Mouse (Mus musculus) liver, embryonic 15.5 days (tissue): ENCODE results near the gene Slc8a1. TPM values are rescaled to one million over a fixed set of nuclear protein-coding genes. Genes with fewer than 3 reads are reported as not detected.

Experiments
- ATAC-seq: fragments of 200-750 bp; cut with Nextera tagmentation; 2 replicates; pipeline ENCODE4 v1.8.0; 2017; ENCODE audit warnings: moderate number of reproducible peaks, mild to moderate bottlenecking, moderate library complexity; ENCODE audit not compliant: insufficient read depth
- H3K27ac ChIP-seq: fragments of 300-500 bp; sonication (generic); replicated peaks from 2 replicates; pipeline ENCODE4 v1.5.1; 2015; ENCODE audit warnings: mild to moderate bottlenecking, inconsistent platforms
- H3K27me3 ChIP-seq: fragments of 300-500 bp; sonication (generic); 2 replicates; pipeline ENCODE4 v1.6.1; 2015; ENCODE audit warnings: mild to moderate bottlenecking, inconsistent platforms
- H3K36me3 ChIP-seq: fragments of 300-500 bp; sonication (generic); replicated peaks from 2 replicates; pipeline ENCODE4 v1.6.1; 2015; ENCODE audit warnings: moderate library complexity, mild to moderate bottlenecking, inconsistent platforms
- H3K4me1 ChIP-seq: fragments of 300-500 bp; sonication (generic); replicated peaks from 2 replicates; pipeline ENCODE4 v1.6.1; 2015; ENCODE audit warnings: inconsistent platforms
- H3K4me2 ChIP-seq: fragments of 300-500 bp; sonication (generic); 2 replicates; pipeline ENCODE4 v1.6.1; 2015; ENCODE audit warnings: moderate library complexity, mild to moderate bottlenecking, inconsistent platforms
- H3K4me3 ChIP-seq: fragments of 300-500 bp; sonication (generic); replicated peaks from 2 replicates; pipeline ENCODE4 v1.5.1; 2015; ENCODE audit warnings: mild to moderate bottlenecking, inconsistent platforms
- H3K9ac ChIP-seq: fragments of 300-500 bp; sonication (generic); 2 replicates; pipeline ENCODE4 v1.6.1; 2015; ENCODE audit warnings: moderate library complexity, mild to moderate bottlenecking, inconsistent platforms
- H3K9me3 ChIP-seq: fragments of 300-500 bp; sonication (generic); replicated peaks from 2 replicates; pipeline ENCODE4 v1.6.1; 2016; ENCODE audit warnings: inconsistent platforms
- WGBS: fragments of 180-500 bp; shearing (Covaris S2); methylation state at CpG from one replicate; pipeline ENCODE4 v1.1.7; 2015; ENCODE audit warnings: mixed read lengths; ENCODE audit not compliant: insufficient replicate concordance; 5-methylcytosine and 5-hydroxymethylcytosine counted together
- polyA plus RNA-seq: library from polyadenylated mRNA; unstranded; fragments of >200 nt; fragmentation: Nextera tagmentation; extraction: Ambion mirVana; gene quantifications from 2 replicates; pipeline ENCODE4 v1.2.1, GENCODE M21; 2015

Gene Slc8a1
- polyA plus RNA-seq, 1 experiment from 2014 or later = 0.54 TPM

DNA sequence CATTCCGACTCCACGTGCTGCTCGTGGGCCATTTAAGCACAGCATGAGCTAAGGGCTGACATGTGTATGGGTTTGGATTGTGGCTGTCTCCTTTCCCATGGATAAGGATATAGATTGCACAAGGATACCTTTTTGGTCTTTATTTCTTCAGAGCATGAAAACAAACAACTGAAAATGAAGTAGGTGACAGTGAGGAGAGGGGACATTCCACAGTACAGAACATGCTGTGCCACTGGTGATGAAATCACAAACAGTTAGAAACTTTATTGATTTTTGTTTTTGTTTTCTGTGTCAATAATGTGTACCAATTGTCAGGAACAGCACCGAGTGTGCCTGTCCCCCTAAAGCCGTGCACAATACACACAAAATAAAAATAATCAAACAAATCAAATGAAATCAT lies 352.7 kb downstream of the Slc8a1 start:
- no peak overlapping the region for H3K27ac ChIP-seq
- H3K4me3 ChIP-seq = no peak overlapping the region
- no peaks in the 10 kb centered on the region for H3K9me3 ChIP-seq
- no peak overlapping the region for H3K9ac ChIP-seq
- no peaks in the 10 kb centered on the region for H3K27me3 ChIP-seq
- H3K36me3 ChIP-seq = no peaks in the 10 kb centered on the region
- no peak for ATAC-seq
- no peaks in the 10 kb centered on the region for H3K4me1 ChIP-seq
- no peak overlapping the region for H3K4me2 ChIP-seq
- WGBS = 67% methylated on average over 5 of the region's 5 CpGs

DNA sequence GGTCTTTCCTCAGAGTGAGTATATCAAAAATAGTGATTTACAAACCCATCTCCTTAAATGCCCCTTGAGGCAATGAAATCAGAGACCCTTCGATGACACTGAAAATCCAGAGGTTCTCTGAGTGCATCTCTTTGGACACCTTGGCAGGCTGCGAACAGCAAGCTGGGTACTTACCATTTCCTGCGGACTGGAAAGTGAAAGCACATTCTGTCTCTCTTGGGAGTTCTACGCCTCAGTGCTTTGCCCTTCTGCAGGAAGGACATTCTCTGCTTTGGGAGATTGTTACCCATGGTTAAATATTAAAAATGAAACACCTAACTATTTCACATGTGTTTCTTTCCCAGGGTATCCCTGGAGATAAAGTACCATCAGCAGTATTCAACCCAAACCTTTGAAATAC lies 354.7 kb downstream of the Slc8a1 start:
- H3K4me3 ChIP-seq = no peak overlapping the region
- no peak overlapping the region for H3K27ac ChIP-seq
- no peak overlapping the region for H3K4me2 ChIP-seq
- no peaks in the 10 kb centered on the region for H3K9me3 ChIP-seq
- H3K4me1 ChIP-seq = no peaks in the 10 kb centered on the region
- H3K36me3 ChIP-seq = no peaks in the 10 kb centered on the region
- no peaks in the 10 kb centered on the region for H3K27me3 ChIP-seq
- no peak overlapping the region for H3K9ac ChIP-seq
- WGBS = 64% methylated on average over 4 of the region's 4 CpGs
- ATAC-seq = no peak

DNA sequence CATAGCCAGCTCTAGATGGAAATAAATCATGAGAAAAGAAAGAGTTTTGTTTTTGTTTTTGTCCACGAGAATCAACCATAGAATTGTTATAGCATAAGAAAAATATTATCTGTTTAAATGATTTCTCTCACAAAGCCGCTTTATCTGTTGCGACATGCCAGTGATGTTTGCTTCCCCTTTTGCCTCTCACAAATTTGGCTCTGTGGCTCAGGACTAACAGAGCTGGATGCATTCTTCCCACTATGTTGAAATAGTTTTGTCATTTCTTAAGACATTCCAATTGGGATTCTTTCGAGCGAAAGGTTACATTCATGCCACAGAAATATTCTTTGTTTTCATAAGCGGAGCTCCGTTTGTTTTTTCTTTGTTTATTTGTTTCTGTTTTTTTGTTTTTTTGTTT lies 359.7 kb downstream of the Slc8a1 start:
- Histone ChIP-seq H3K4me3 (no peak overlapping the region), H3K27me3 (no peaks in the 10 kb centered on the region), H3K9ac (no peak overlapping the region), H3K4me2 (no peak overlapping the region), H3K27ac (no peak overlapping the region), H3K9me3 (no peaks in the 10 kb centered on the region), H3K4me1 (no peaks in the 10 kb centered on the region), H3K36me3 (no peaks in the 10 kb centered on the region)
- no peak for ATAC-seq
- 57% methylated on average over 7 of the region's 7 CpGs for WGBS

DNA sequence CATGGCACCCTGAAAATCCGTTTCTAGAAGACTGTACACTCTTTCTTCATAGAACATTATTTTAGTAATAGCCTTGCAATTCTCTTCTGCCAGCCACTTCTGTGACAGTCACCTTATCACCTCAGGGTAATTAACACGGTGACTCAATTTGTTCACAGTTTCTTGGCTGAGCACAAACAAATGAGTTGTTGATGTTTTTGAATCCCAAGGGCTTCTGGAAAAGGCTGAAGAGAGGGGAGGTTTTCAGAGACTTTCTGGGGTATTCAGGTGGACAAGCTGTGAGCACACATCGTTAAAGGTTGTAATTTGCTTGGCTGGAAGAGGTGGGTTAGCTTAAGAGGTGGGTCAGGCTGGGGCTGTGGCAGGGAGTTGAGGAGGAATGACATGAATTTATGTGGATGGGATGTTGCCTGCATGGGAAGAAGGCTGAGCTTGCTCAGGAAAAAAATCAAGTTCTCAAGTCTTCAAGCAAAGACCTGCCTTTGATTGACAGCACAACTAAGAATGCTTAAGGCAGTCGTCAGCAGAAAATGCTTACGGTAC lies 360.3 kb downstream of the Slc8a1 start:
- no peak overlapping the region for H3K9ac ChIP-seq
- no peaks in the 10 kb centered on the region for H3K9me3 ChIP-seq
- no peak overlapping the region for H3K27ac ChIP-seq
- H3K36me3 ChIP-seq = no peaks in the 10 kb centered on the region
- WGBS = 44% methylated on average over 5 of the region's 5 CpGs
- no peaks in the 10 kb centered on the region for H3K4me1 ChIP-seq
- ATAC-seq = no peak
- no peaks in the 10 kb centered on the region for H3K27me3 ChIP-seq
- H3K4me2 ChIP-seq = no peak overlapping the region
- H3K4me3 ChIP-seq = no peak overlapping the region

DNA sequence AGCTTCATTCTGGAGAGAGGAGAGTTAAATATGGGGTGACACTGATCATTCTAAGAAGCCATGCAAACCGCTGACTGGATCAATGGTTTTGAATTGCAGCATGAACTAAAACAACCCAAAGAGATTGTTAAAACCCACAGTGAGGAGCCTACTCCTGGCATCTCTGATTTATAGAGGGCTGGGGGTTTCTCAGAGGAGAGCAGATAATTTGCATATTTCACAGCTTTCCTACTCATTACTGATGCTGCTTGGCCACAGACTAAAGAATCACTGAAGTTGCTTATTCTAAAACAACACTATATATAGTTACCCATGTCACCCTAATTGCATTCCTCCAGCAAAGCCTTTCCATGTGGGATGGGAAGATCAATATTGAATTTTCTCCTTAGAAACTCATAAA lies 361.0 kb downstream of the Slc8a1 start:
- Histone ChIP-seq H3K36me3 (no peaks in the 10 kb centered on the region), H3K9me3 (no peaks in the 10 kb centered on the region), H3K27ac (no peak overlapping the region), H3K4me1 (no peaks in the 10 kb centered on the region), H3K4me3 (no peak overlapping the region), H3K9ac (no peak overlapping the region), H3K4me2 (no peak overlapping the region), H3K27me3 (no peaks in the 10 kb centered on the region)
- ATAC-seq = no peak
- 45% methylated on average over 1 of the region's 1 CpGs for WGBS

DNA sequence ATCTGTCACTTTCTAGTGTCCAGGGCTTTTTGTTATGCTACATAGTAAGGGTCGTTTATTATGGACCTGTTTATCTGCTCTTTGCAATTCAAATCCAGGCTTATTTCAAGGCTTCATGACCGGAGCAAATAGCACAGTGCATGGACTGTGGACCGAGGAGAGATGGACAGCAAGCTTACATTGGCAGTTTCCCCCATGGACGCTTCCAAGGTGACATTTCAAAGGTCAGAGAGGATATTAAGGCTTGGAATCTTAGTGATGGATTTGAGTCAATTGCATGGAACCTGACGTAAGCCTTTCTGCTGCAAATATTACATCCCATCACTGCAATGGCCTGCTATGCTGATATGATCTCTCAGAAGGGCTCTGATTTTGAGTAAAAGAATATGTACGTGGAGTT lies 362.3 kb downstream of the Slc8a1 start:
- Histone ChIP-seq H3K27me3 (no peaks in the 10 kb centered on the region), H3K27ac (no peak overlapping the region), H3K4me3 (no peak overlapping the region), H3K4me1 (no peaks in the 10 kb centered on the region), H3K9me3 (no peaks in the 10 kb centered on the region), H3K4me2 (no peak overlapping the region), H3K9ac (no peak overlapping the region), H3K36me3 (no peaks in the 10 kb centered on the region)
- no peak for ATAC-seq
- 59% methylated on average over 6 of the region's 6 CpGs for WGBS

DNA sequence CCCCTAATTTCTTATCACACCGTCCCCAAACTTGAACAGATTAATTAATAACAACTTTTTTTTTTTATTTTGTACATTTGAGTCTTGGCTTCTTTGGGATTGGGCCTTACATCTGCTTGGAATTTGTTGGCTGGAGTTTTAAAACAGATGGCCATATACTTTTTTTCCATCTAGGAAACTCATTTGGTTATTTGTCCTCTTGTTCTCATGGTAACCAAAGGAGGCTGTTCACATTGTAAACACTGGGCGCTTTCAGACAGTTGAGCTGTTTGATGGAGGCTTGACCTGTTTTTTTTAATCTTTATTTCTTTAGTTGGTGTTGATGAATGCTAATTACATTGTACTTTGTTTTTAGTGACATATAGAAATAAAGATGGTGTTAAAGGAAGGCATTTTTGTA lies 369.1 kb downstream of the Slc8a1 start:
- Histone ChIP-seq H3K4me2 (no peak overlapping the region), H3K27ac (no peak overlapping the region), H3K9me3 (no peaks in the 10 kb centered on the region), H3K27me3 (no peaks in the 10 kb centered on the region), H3K9ac (no peak overlapping the region), H3K4me3 (no peak overlapping the region), H3K36me3 (no peaks in the 10 kb centered on the region), H3K4me1 (no peaks in the 10 kb centered on the region)
- no peak for ATAC-seq
- WGBS = 55% methylated on average over 2 of the region's 2 CpGs

DNA sequence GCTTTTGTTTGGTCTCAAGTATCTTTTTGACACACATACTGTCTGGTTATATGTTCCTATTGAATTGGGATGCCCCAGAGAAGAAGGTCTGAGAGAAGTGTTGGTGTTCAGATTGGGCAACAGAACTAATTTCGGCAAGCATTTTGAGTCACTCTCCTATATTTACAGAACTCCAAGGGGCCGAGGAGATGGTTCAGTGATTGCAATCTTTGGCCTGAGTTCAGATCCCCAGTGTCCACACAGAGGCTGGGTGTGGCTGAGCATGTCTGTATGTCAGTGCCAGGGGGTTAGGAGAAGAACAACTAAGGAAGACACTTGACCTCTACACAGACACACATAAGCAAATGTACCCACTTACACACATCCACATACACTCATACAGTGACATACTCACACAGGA lies 369.7 kb downstream of the Slc8a1 start:
- no peak overlapping the region for H3K9ac ChIP-seq
- no peak for ATAC-seq
- 43% methylated on average over 2 of the region's 2 CpGs for WGBS
- H3K27me3 ChIP-seq = no peaks in the 10 kb centered on the region
- H3K4me1 ChIP-seq = no peaks in the 10 kb centered on the region
- no peaks in the 10 kb centered on the region for H3K9me3 ChIP-seq
- no peak overlapping the region for H3K4me3 ChIP-seq
- H3K27ac ChIP-seq = no peak overlapping the region
- H3K4me2 ChIP-seq = no peak overlapping the region
- H3K36me3 ChIP-seq = no peaks in the 10 kb centered on the region

DNA sequence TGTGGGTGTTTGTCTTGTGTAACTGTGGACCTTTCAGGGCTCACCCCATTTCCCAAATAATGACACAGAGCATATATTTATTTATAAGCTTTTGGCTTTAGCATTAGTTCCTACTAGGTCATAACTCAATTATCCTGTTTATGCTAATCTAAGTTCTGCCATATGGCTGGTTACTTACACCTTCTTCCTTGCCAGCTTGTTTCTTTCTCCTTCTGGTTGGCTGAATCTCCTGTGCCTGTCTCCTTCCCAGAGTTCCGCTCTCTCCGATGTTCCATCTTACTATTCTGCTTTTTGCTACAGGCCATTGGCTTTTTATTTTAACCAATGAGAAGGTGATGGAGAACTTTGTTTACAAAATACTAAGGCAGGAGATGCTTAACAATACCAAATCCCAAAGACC lies 374.8 kb downstream of the Slc8a1 start:
- Histone ChIP-seq H3K4me2 (no peak overlapping the region), H3K27ac (no peak overlapping the region), H3K9me3 (no peaks in the 10 kb centered on the region), H3K4me1 (no peaks in the 10 kb centered on the region), H3K4me3 (no peak overlapping the region), H3K36me3 (no peaks in the 10 kb centered on the region), H3K27me3 (no peaks in the 10 kb centered on the region), H3K9ac (no peak overlapping the region)
- ATAC-seq = no peak
- WGBS = 92% methylated on average over 2 of the region's 2 CpGs

DNA sequence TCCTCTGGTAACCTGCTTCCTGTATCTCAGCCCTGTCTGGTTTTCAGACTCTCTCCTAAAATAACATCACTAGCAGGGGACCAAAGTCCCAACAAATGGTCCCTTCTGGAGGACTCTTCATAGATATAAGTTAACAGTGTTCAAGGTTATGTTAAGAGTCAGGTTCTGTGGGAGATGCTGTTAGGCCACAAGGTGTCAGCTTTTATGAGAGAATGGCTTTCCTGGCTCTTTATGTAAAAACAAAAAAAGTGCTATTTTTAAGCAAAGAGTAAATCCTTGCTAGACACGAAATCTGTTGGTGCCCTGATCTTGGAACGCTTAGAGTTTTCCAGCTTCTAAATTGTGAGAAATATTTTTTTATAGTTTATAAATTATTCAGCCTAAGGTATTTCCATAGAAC lies 377.6 kb downstream of the Slc8a1 start:
- Histone ChIP-seq H3K4me1 (no peaks in the 10 kb centered on the region), H3K9ac (no peak overlapping the region), H3K36me3 (no peaks in the 10 kb centered on the region), H3K4me3 (no peak overlapping the region), H3K9me3 (no peaks in the 10 kb centered on the region), H3K27ac (no peak overlapping the region), H3K4me2 (no peak overlapping the region), H3K27me3 (no peaks in the 10 kb centered on the region)
- ATAC-seq = no peak
- WGBS = 57% methylated on average over 2 of the region's 2 CpGs

GRCm38 (mm10) chr17:81360032-81360431 lies 378.1 kb downstream of the Slc8a1 start:
- Histone ChIP-seq H3K27ac (no peak overlapping the region), H3K4me2 (no peak overlapping the region), H3K9ac (no peak overlapping the region), H3K36me3 (no peaks in the 10 kb centered on the region), H3K9me3 (no peaks in the 10 kb centered on the region), H3K4me3 (no peak overlapping the region), H3K27me3 (no peaks in the 10 kb centered on the region), H3K4me1 (no peaks in the 10 kb centered on the region)
- WGBS = 59% methylated on average over 4 of the region's 4 CpGs
- ATAC-seq = no peak

DNA sequence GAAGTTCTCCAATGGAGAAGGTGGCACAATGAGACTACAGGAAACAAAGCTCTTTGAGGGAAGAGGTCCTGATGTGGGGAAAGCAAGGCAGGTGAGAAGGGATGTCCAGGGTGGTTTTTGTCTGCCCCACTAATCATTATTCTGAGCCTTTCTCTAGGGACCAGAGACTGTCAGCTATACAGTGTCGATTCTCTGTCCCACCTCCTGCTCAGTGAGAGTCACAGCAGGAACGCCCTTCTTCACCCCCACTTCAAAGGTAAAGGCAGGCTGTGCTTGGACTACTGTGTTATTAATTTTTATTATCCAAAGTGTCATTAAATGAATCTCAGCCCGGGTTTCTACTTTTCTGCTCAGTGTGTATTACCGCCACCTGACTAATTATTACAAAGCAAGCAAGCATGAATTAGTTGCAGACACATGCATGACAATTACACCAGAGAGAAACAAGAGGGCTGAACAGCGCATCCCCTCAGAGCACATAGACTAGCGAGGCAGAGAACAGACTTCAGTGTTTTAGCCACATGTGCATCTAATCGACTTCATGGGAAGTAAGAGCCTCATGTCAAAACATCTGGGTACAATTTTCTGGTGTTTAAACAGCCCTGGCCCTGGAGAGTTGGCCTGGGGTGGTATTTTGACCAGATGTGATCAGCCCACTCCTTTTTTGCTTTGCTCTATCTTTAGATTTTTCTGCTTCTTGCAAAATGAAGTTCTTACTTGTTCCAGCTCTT lies 402.0 kb downstream of the Slc8a1 start:
- ATAC-seq = no peak
- H3K4me2 ChIP-seq = no peak overlapping the region
- no peaks in the 10 kb centered on the region for H3K36me3 ChIP-seq
- no peaks in the 10 kb centered on the region for H3K4me1 ChIP-seq
- WGBS = 58% methylated on average over 7 of the region's 7 CpGs
- H3K27me3 ChIP-seq = no peaks in the 10 kb centered on the region
- no peak overlapping the region for H3K27ac ChIP-seq
- H3K9ac ChIP-seq = no peak overlapping the region
- no peak overlapping the region for H3K4me3 ChIP-seq
- no peaks in the 10 kb centered on the region for H3K9me3 ChIP-seq
